Mouse (Mus musculus): ENCODE results near the gene Gm17455.

Gene Gm17455

DNA sequence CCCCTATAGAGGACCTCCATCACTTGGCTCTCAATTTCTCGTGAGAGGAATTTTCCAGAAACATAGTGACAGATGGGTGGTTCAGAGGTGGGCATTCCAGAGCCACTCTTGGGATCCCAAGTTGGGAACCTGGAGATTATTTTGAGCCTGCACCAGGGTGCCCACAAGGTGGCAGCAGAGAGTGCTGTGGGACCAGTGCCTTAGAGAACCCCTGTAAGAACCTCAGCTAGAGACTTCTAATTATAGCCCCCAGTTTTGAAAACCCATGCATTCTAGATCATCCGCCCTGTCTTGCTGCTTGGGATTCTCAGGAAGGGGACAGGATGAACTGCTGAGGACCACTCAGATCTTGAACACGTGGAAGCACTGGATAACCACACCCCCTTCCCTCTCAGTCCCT is 18.6 kb downstream of the Gm17455 start:
- in situ Hi-C loops (cut with MboI, MseI), result no loop called here

DNA sequence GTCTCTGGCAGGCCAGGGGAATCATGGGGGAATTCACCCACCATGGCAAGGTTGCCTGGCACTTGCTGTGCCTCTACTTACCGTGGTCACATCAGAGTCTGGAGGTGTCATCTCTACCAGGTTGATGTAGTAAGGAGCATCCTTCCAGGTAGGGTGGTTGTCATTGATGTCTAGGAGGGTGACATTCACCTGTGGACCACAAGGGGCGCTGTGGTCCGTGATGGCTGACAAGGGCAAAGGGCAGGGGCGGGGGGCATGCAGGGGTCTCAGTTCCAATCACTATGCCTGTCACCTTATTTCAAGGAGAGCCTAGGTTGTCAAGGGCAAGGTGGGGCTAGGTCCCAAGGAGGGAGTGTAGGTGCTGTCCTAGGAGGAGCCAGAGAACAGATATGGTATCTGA is 20.1 kb downstream of the Gm17455 start:
- in situ Hi-C loops (cut with MboI, MseI), result no loop called here

- in situ Hi-C loops (cut with MboI, MseI), result no loop called here
Observed at GRCm38 (mm10) chr10:60422756-60423155, 23.2 kb downstream of the Gm17455 start.

GRCm38 (mm10) chr10:60430001-60430400 is 30.5 kb downstream of the Gm17455 start:
- in situ Hi-C loops (cut with MboI, MseI), result no loop called here

- in situ Hi-C loops (cut with MboI, MseI), result no loop called here
Observed at GRCm38 (mm10) chr10:60430591-60430990, 31.1 kb downstream of the Gm17455 start.

- in situ Hi-C loops (cut with MboI, MseI), result no loop called here
Observed at GRCm38 (mm10) chr10:60432679-60433078, 33.2 kb downstream of the Gm17455 start.

GRCm38 (mm10) chr10:60442321-60442720 is 42.8 kb downstream of the Gm17455 start:
- in situ Hi-C loops (cut with MboI, MseI), result loop anchor here (5.0 kb wide), 1 partner anchor 135 kb away; no protein-coding TSS in a partner anchor

DNA sequence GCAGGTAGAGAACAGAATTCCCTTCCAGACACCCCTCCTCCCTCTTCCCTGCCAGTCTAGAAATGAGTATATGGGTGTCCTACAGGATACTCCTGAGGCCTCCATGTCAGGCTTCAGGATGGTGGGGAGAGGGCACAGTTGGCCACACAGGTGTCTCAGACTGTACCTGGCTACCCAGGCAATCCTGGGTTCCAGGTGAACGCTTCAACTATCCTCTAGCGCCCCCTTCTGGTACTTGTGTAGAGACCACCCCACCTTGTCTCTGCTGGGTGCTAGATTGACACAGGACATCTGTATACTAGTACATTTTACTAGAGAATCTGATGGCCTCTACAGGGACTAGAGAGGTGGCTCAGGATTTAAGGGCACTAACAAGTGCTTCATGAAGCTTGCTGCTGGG is 43.6 kb downstream of the Gm17455 start:
- in situ Hi-C loops (cut with MboI, MseI), result loop anchor here (5.0 kb wide), 1 partner anchor 136 kb away; no protein-coding TSS in a partner anchor

DNA sequence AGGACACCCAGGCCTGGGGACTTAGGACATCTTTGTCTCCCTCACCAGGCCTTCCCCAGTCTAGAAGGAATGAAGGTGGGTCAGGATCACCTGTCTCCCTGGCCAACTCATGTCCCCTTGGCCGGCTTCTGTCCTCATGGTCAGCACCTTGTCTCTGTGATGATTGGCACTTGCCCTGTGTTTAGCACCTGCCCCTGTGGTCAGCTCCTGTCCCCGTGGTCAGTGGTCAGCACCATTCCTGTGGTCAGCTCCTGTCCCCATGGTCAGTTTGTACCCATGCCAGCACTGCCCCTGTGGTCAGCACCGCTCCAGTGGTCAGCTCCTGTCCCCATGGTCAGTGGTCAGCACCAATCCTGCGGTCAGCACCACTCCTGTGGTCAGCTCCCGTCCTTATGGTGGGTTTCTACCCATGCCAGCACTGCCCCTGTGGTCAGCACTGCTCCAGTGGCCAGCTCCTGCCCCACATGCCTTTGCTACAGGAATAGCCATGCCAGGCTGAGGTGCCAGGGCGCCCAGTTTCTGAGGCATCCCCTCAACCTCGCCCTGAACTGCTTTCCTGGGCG is 45.6 kb downstream of the Gm17455 start:
- in situ Hi-C loops (cut with MboI, MseI), result no loop called here

GRCm38 (mm10) chr10:60447186-60447585 is 47.7 kb downstream of the Gm17455 start:
- in situ Hi-C loops (cut with MboI, MseI), result no loop called here
